Mouse (Mus musculus): ENCODE measurements at regions not wholly inside any gene's neighbourhood (a gene's known extent, or its start where the extent isn't known, plus 50 kb on each side); places are given as distances from the start of the nearest gene placed in this dataset.

GRCm38 (mm10) chr14:123062908-123063307 is 79.1 kb upstream of the Tmtc4 start:
- no peak for ATAC-seq (ENCODE audit: low FRiP score)

GRCm38 (mm10) chr14:123056976-123057375 is 73.1 kb upstream of the Tmtc4 start:
- Histone ChIP-seq H3K9ac (ENCODE audit: low read length) (no peak overlapping the region), H3K27me3 (ENCODE audit: control insufficient read depth, insufficient read depth, low read length) (no peaks in the 10 kb centered on the region), H3K4me1 (ENCODE audit: control insufficient read depth, insufficient read depth, low read length) (no peaks in the 10 kb centered on the region), H3K4me2 (no peak overlapping the region), H3K36me3 (ENCODE audit: control insufficient read depth, insufficient read depth, low read length) (no peaks in the 10 kb centered on the region), H3K4me3 (ENCODE audit: low read depth, low read length) (no peak overlapping the region), H3K27ac (ENCODE audit: low read depth, low read length) (no peak overlapping the region), H3K9me3 (ENCODE audit: control insufficient read depth, low read length) (no peaks in the 10 kb centered on the region)
- DNase-seq (ENCODE audit: low spot score, missing footprints) (no peak), ATAC-seq (ENCODE audit: low FRiP score) (no peak)
- WGBS: 84% methylated on average over 4 of the region's 4 CpGs

More at GRCm38 (mm10) chr14:123062908-123063307, 79.1 kb upstream of the Tmtc4 start:
- H3K27me3 ChIP-seq (ENCODE audit: control insufficient read depth, insufficient read depth, low read length): no peaks in the 10 kb centered on the region
- no peaks in the 10 kb centered on the region for H3K36me3 ChIP-seq (ENCODE audit: control insufficient read depth, insufficient read depth, low read length)
- 93% methylated on average over 1 of the region's 1 CpGs for WGBS
- no peak for DNase-seq (ENCODE audit: low spot score, missing footprints)
- H3K4me2 ChIP-seq: no peak overlapping the region
- no peaks in the 10 kb centered on the region for H3K9me3 ChIP-seq (ENCODE audit: control insufficient read depth, low read length)
- H3K27ac ChIP-seq (ENCODE audit: low read depth, low read length): no peak overlapping the region
- no peak overlapping the region for H3K4me3 ChIP-seq (ENCODE audit: low read depth, low read length)
- no peaks in the 10 kb centered on the region for H3K4me1 ChIP-seq (ENCODE audit: control insufficient read depth, insufficient read depth, low read length)
- H3K9ac ChIP-seq (ENCODE audit: low read length): no peak overlapping the region

GRCm38 (mm10) chr14:123048451-123048850 is 64.6 kb upstream of the Tmtc4 start:
- Histone ChIP-seq H3K9ac (ENCODE audit: low read length) (no peak overlapping the region), H3K4me1 (ENCODE audit: control insufficient read depth, insufficient read depth, low read length) (no peaks in the 10 kb centered on the region), H3K9me3 (ENCODE audit: control insufficient read depth, low read length) (no peaks in the 10 kb centered on the region), H3K27me3 (ENCODE audit: control insufficient read depth, insufficient read depth, low read length) (no peaks in the 10 kb centered on the region), H3K27ac (ENCODE audit: low read depth, low read length) (no peak overlapping the region), H3K4me2 (no peak overlapping the region), H3K4me3 (ENCODE audit: low read depth, low read length) (no peak overlapping the region), H3K36me3 (ENCODE audit: control insufficient read depth, insufficient read depth, low read length) (no peaks in the 10 kb centered on the region)
- ATAC-seq (ENCODE audit: low FRiP score): no peak
- no peak for DNase-seq (ENCODE audit: low spot score, missing footprints)

GRCm38 (mm10) chr14:123040046-123040445 is 56.2 kb upstream of the Tmtc4 start:
- no peaks in the 10 kb centered on the region for H3K36me3 ChIP-seq (ENCODE audit: control insufficient read depth, insufficient read depth, low read length)
- DNase-seq (ENCODE audit: low spot score, missing footprints): no peak
- no peak overlapping the region for H3K4me2 ChIP-seq
- no peaks in the 10 kb centered on the region for H3K4me1 ChIP-seq (ENCODE audit: control insufficient read depth, insufficient read depth, low read length)
- no peaks in the 10 kb centered on the region for H3K27me3 ChIP-seq (ENCODE audit: control insufficient read depth, insufficient read depth, low read length)
- H3K27ac ChIP-seq (ENCODE audit: low read depth, low read length): no peak overlapping the region
- H3K9me3 ChIP-seq (ENCODE audit: control insufficient read depth, low read length): no peaks in the 10 kb centered on the region
- H3K4me3 ChIP-seq (ENCODE audit: low read depth, low read length): no peak overlapping the region
- no peak overlapping the region for H3K9ac ChIP-seq (ENCODE audit: low read length)
- no peak for ATAC-seq (ENCODE audit: low FRiP score)

- Histone ChIP-seq H3K4me1 (ENCODE audit: control insufficient read depth, insufficient read depth, low read length) (no peaks in the 10 kb centered on the region), H3K27ac (ENCODE audit: low read depth, low read length) (no peak overlapping the region), H3K36me3 (ENCODE audit: control insufficient read depth, insufficient read depth, low read length) (no peaks in the 10 kb centered on the region), H3K4me2 (no peak overlapping the region), H3K9ac (ENCODE audit: low read length) (no peak overlapping the region), H3K4me3 (ENCODE audit: low read depth, low read length) (no peak overlapping the region), H3K27me3 (ENCODE audit: control insufficient read depth, insufficient read depth, low read length) (no peaks in the 10 kb centered on the region), H3K9me3 (ENCODE audit: control insufficient read depth, low read length) (no peaks in the 10 kb centered on the region)
- WGBS: 81% methylated on average over 2 of the region's 2 CpGs
- ATAC-seq (ENCODE audit: low FRiP score) (no peak), DNase-seq (ENCODE audit: low spot score, missing footprints) (no peak)
These were observed 53.6 kb upstream of the Tmtc4 start for GRCm38 (mm10) chr14:123037444-123037843.

Data from midbrain, embryonic 11.5 days (tissue).